Mouse (Mus musculus) neutrophil, adult 83 days (primary cell): ENCODE data around the gene Wdtc1. TPM values are rescaled to one million over a fixed set of nuclear protein-coding genes. Genes with fewer than 3 reads are reported as not detected.

Experiments used
- total RNA-seq, 2 experiments: library from RNA; stranded (reverse); gene quantifications; one replicate each; pipeline ENCODE4 v1.2.4; 2023

Gene Wdtc1
- total RNA-seq = 10 to 100 TPM; 55.9 to 59.9 TPM

DNA sequence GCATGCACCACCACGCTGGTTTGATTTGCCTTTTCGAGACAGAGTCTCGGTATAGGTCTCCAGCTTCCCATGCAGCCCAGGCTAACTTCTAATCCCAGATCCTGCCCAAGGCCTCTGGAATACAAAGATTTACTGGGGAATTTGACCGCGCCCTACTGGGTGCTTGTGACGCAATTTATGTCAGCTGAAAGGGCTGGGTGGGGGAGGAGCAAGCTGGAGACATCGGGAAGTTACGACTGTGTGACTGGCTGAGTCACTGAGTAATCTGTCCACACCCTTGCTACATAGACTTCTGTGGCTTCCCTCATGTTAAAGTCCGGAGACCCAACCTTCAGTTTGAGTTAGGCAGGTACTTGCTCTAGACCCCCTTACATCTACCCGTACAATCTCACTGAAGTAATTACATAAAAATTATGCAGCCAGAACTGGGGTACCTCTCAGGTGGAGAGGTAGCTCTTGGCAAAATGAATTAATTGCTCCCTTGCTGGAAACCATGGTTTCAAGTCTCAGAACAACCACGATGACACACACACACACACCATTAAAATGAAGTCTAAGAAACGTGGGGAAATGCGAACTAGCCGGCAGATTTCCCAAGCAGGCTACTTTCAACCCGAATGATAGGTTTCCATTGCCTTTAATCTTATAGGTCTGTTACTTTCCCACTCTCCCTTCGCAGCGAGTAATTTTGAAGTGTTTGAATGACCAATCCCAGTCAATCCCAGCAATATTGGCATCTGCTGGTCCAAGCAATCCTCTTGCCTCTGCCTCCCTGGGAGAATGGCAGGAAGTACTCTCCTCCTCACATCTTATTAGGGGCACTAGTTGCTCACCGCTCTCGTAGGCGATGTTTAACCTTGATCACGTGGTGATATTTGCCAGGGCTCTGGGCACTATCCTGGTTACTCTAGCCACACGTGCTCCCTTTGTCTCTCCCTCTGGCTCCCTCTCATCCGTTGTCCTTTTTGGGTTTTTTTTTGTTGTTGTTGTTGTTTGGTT lies at the start of gene Wdtc1:
Gene Wdtc1 (minus strand): TSS at position 115 of the 999 bp plus-strand sequence.

DNA sequence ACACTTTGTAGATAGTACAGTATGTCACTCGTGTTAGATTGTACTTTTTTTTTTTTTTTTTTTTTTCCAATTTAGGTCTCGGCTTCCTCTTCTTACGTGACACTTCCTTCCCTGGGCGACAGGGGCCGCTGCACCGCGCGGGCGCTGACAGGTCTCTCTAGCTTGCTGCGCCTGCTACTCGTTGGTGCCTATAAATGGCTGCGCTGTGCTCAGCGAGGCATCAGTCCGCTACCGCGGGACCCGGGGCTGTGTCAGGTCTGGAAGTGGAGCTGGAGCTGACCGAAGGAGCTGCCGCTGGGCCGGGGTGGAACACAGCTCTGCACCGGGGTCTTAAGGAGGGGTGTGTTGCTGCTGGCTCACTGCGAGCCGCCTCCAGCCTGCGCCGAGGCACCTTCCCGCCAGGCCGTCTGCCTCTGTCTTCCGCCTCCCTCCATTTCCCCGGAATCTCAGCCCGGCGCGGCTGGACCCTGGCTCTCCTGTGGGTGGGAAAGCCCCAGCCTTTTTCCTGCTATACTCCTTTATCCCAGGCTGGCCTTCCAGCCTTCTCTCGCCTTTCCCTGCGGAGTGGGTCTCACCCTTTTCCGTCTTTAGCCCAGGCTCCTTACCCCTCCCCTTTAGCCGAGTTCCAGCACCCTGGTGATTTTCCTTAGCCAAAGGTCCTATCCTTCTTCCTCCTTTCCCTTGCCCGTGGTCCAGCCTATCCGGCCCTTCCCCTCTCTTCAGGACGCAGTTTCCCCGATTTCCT lies 16.4 kb upstream of the Wdtc1 start, which contains the start of gene Slc9a1:
Gene Slc9a1 (plus strand): TSS at position 154 of the 745 bp plus-strand sequence.

DNA sequence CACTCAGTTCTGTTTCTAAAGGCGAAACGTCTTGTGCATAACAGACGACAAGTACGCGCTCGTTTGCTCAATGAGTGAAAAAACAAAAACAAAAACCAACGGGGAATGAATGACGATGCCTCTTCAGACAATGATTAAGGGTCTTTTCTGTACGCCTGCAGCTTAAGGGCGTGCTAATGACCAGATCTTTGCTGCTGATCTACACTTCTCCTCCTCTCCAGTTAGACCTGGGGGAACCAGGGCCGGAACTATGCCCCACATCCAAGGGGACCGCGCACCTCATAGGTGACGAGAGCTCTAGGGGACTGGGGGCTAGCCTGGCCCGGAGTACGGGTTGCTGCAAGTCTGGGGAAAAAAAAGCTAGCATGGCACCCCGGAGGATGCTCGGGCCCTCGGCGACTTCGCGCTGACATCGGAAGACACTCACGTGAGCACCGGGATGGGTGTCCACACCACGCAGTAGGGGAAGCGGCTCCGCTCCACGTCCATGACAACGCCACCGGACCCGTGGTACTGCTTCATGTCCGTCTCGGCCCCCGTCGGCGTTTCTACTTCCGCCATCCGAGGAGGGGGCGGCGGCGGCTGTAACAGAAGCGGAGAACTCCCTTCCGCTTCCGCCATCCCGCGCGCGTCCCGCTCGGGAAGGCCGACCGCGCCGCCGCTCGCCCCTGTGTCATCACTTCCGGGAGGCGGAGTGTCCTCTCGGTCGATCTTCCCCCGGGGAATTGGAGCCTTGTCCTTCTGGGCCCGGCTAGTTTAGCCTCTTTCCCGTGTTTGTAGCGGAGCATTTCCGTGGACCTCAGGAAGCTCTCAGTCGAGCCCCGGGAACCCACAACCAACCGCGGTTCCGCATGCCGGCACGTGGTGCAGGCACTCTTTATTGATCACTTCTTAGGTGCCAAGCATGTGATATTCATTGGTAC lies 75.9 kb downstream of the Wdtc1 start, which contains the start of gene Tmem222:
Gene Tmem222 (minus strand): TSS at position 689 of the 923 bp plus-strand sequence.

DNA sequence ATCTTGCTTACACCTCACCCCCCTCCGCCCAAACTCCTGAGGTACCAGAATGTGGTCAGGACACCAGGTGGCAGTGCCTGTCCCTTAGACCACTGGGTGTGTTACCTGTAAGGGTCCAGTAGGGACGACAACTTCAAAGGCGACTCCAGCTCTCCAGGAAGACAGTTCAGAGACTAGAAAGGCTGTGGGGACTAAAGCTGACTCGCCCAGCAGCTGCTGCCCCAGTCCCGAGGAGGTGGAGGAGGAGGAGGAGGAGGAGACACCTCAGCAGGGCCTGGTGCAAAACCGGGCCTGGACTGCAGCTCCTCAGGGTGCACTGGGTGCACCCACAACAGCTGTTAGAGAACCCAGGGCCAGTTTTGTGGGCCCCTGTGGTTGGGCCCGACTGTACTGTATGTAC lies 90.4 kb downstream of the Wdtc1 start, which contains the start of gene Sytl1:
Gene Sytl1 (minus strand): TSS at position 232 of the 400 bp plus-strand sequence.

Other genes starting within 250 kb of the Wdtc1 start
- 100 to 1,000 TPM; 230 to 271 TPM for gene Wasf2, start 223.0 kb downstream of the Wdtc1 start, total RNA-seq
- not detected for gene Cd164l2, start 141.3 kb downstream of the Wdtc1 start, total RNA-seq
- not detected for gene Gpr3, start 140.9 kb downstream of the Wdtc1 start, total RNA-seq
- gene Map3k6, start 112.7 kb downstream of the Wdtc1 start, total RNA-seq = 1 to 10 TPM; 6.1 to 8.7 TPM
- gene Sytl1, start 90.4 kb downstream of the Wdtc1 start, total RNA-seq = 10 to 100 TPM; 32.7 to 33.3 TPM
- gene Tmem222, start 75.7 kb downstream of the Wdtc1 start, total RNA-seq = 10 to 100 TPM; 31.7 to 32.5 TPM
- gene Slc9a1, start 16.2 kb upstream of the Wdtc1 start, total RNA-seq = 10 to 100 TPM; 62.6 to 62.7 TPM
- gene Tent5b, start 126.7 kb upstream of the Wdtc1 start, total RNA-seq = not detected
- not detected for gene Trnp1, start 145.1 kb upstream of the Wdtc1 start, total RNA-seq
- not detected for gene Kdf1, start 165.5 kb upstream of the Wdtc1 start, total RNA-seq
- 10 to 100 TPM; 47.1 to 54.2 TPM for gene Nudc, start 192.5 kb upstream of the Wdtc1 start, total RNA-seq
- not detected for gene Nr0b2, start 199.9 kb upstream of the Wdtc1 start, total RNA-seq
- 10 to 100 TPM; 10.9 to 12.2 TPM for gene Gpatch3, start 221.3 kb upstream of the Wdtc1 start, total RNA-seq
- gene Gpn2, start 230.9 kb upstream of the Wdtc1 start, total RNA-seq = 10 to 100 TPM; 11.8 to 13.3 TPM
- gene Sfn, start 248.7 kb upstream of the Wdtc1 start, total RNA-seq = 10 to 100 TPM in 1 of 2 experiments, 1 to 10 TPM in 1; 9.9 to 12.1 TPM